Mouse (Mus musculus): Measurements from ENCODE around the gene Amdhd2. TPM values are rescaled to one million over a fixed set of nuclear protein-coding genes. Genes with fewer than 3 reads are reported as not detected.

Gene Amdhd2
- total RNA-seq (2014; rRNA removed) (40.2 and 58.6 TPM in 2 replicates), polyA plus RNA-seq (2015; fragmentation: Nextera tagmentation; extraction: Ambion mirVana) (34.0 and 41.4 TPM in 2 replicates)

DNA sequence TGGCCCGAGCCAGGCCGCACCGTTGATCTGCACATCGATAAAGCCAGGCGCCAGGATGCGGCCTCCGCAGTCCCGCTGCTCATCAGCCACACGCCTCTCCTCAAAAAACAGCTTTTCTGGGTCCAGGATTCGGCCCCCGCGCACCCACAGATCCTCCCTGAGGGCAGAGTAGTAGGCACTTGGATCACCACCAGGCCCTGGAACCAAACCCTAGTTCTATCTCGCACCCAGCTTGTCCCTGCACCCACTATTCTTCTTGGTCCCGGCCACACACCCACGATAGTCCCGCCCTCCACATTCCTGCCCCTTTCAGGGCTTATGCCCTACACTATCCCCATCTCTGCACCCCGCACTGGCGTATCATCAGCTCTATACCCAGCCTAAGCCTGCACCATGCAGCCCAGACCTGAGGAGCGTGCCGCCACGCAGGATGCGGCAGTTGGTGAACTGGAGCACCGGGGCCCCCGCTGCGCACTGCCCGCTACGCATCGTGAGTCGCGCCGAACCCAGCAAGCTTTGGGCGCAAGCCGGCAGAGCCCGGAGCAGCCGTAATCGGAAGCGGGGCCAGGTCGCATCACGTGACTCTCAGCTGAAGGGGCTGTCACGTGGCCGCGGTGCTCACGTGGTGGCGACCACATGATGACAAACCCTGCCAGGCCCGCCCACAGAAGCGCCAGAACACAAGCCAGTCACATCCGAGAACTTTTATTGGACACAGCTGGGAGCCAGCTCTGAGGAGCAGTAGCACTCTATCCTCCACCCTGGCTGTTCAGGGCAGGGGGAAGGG is at the start of gene Amdhd2:
TSS of gene Amdhd2 (minus strand) at position 591 of the 787 bp plus-strand sequence.
- H3K4me2 ChIP-seq (ENCODE audit: low read depth, low read length, poor library complexity, severe bottlenecking) = peak within 1 kb of the TSS; percentile 94
- 1% methylated on average over 47 of the region's 47 CpGs for WGBS
- DNase-seq (ENCODE audit: low spot score) = peak; percentile 97
- peak within 1 kb of the TSS; percentile 74 for H3K27ac ChIP-seq (ENCODE audit: low read depth, low read length)
- TF ChIP-seq CTCF (IDR thresholded peaks at IDR 0.05) = no peak
- peak; percentile 86 for ATAC-seq (ENCODE audit: low FRiP score)
- H3K4me1 ChIP-seq (ENCODE audit: insufficient read depth, low read length) = peaks cover 9% of the 10 kb centered on the region
- no peaks in the 10 kb centered on the region for H3K27me3 ChIP-seq (ENCODE audit: insufficient read depth, low read length)
- peak within 1 kb of the TSS; percentile 55 for H3K4me3 ChIP-seq (ENCODE audit: low read depth, low read length)
- peaks cover 10% of the 10 kb centered on the region for H3K36me3 ChIP-seq (ENCODE audit: insufficient read depth, low read length)
- peak within 1 kb of the TSS; percentile 84 for H3K9ac ChIP-seq (replicated peaks; ENCODE audit: low read length, poor library complexity, severe bottlenecking)
- no peaks in the 10 kb centered on the region for H3K9me3 ChIP-seq (ENCODE audit: low read length)

DNA sequence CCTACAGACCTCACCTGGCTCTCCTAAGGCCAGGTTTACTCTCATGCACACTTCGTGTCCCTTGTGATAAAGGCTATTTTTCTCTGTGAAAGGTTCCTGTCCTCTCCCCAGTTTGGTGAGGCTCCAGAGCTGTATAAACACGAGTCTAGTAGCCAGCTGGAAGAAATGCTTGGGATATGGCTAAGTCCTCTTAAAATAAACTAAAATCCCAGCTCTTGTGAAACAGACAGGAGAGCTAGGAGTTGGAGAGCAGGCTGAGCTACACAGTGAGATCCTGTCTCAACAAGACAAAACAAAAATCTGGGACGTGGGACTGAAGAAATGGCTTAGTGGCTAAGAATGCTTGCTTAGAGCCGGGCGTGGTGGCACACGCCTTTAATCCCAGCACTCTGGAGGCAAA is 49.6 kb upstream of the Amdhd2 start:
- Histone ChIP-seq H3K4me1 (ENCODE audit: insufficient read depth, low read length) (peaks cover 22% of the 10 kb centered on the region), H3K4me3 (ENCODE audit: low read depth, low read length) (no peak overlapping the region), H3K27me3 (ENCODE audit: insufficient read depth, low read length) (no peaks in the 10 kb centered on the region), H3K9me3 (ENCODE audit: low read length) (no peaks in the 10 kb centered on the region), H3K9ac (replicated peaks; ENCODE audit: low read length, poor library complexity, severe bottlenecking) (no peak overlapping the region), H3K36me3 (ENCODE audit: insufficient read depth, low read length) (peaks cover 23% of the 10 kb centered on the region), H3K27ac (ENCODE audit: low read depth, low read length) (no peak overlapping the region), H3K4me2 (ENCODE audit: low read depth, low read length, poor library complexity, severe bottlenecking) (no peak overlapping the region)
- 79% methylated on average over 6 of the region's 6 CpGs for WGBS
- ATAC-seq (ENCODE audit: low FRiP score) = no peak
- no peak for TF ChIP-seq CTCF (IDR thresholded peaks at IDR 0.05)
- DNase-seq (ENCODE audit: low spot score) = no peak

DNA sequence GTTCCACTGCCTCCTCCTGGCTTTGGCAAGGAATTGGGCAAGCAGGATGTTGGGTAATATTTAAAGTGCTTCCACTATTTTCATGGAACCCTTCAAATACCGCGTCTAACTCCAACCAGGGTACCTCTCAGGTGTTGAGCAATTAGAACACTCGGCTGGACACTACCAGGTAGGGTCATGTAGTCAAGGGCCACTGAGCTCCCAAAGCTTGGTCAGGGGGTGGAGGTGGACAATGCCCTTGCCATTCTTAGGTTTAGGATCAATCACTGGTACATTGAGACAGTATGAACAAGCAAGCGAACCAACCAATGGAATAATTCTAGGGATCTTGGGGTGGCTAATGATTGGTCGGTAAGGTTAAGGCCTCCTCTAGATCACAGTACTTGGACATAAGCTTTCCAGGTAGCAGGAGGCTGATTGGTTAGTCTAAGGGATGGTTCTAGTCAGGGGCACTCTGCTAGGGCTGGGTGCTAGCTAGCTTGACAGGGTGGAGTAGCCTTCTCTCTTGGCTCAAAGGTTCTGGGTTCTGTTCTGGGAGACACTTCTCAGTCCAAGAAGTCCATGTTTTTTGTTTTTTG is 49.0 kb upstream of the Amdhd2 start:
- ATAC-seq (ENCODE audit: low FRiP score) (no peak; the same call in 1 of the 2 replicates), DNase-seq (ENCODE audit: low spot score) (no peak)
- peak; percentile 76 for TF ChIP-seq CTCF (IDR thresholded peaks at IDR 0.05)
- H3K4me3 ChIP-seq (ENCODE audit: low read depth, low read length) = peak overlapping the region; percentile 54
- peaks cover 17% of the 10 kb centered on the region for H3K36me3 ChIP-seq (ENCODE audit: insufficient read depth, low read length)
- peak overlapping the region; percentile 97 for H3K4me2 ChIP-seq (ENCODE audit: low read depth, low read length, poor library complexity, severe bottlenecking)
- no peak overlapping the region; the same call in 1 of the 2 replicates for H3K27ac ChIP-seq (ENCODE audit: low read depth, low read length)
- no peak overlapping the region; the same call in 1 of the 2 replicates for H3K9ac ChIP-seq (replicated peaks; ENCODE audit: low read length, poor library complexity, severe bottlenecking)
- H3K27me3 ChIP-seq (ENCODE audit: insufficient read depth, low read length) = no peaks in the 10 kb centered on the region
- no peaks in the 10 kb centered on the region for H3K9me3 ChIP-seq (ENCODE audit: low read length)
- peaks cover 28% of the 10 kb centered on the region for H3K4me1 ChIP-seq (ENCODE audit: insufficient read depth, low read length)
- WGBS = 31% methylated on average over 5 of the region's 5 CpGs

DNA sequence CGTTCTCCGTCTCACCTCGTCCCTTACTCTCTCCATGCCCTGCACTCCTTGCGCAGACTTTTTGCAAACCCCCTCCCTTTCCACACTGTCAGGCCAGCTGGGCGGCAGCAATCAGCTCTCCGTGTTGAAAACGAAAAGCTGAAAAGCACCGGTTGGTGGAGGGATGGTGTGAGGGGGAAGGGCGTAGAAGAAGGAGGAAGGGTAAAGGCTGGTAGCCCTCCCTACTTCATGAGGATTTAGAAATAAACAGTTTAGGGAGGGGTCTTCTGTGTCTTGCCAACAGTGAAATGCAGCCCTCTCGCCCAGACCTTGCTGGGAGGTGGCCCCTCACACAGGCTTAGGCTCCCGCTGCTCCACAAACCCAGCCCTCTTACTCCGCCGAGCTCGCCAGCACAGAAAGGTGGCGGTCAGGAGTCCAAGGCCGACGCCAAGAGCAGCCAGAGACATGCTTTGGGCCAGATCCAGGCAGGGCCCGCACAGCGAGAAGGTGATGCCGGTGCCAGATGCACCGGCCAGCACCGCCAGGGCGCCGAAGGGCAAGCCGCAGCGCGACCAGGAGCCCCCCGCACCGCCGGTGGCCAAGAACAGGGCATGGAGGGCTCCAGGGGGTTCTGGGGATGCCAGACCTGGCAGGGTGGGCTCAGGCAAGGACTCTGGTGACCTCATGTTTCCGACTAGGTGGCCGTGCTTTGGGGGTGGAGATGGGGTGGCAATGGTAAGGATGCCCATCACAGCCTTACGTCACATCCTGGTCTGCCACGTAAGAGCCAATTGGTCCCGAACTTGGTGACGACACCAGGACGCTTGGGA is 48.3 kb upstream of the Amdhd2 start:
- H3K4me1 ChIP-seq (ENCODE audit: insufficient read depth, low read length) = peaks cover 32% of the 10 kb centered on the region
- ATAC-seq (ENCODE audit: low FRiP score) = peak; percentile 84
- H3K27ac ChIP-seq (ENCODE audit: low read depth, low read length) = peak overlapping the region; percentile 86
- TF ChIP-seq CTCF (IDR thresholded peaks at IDR 0.05) = no peak; the same call in 1 of the 2 replicates
- H3K9me3 ChIP-seq (ENCODE audit: low read length) = no peaks in the 10 kb centered on the region
- H3K9ac ChIP-seq (replicated peaks; ENCODE audit: low read length, poor library complexity, severe bottlenecking) = peak overlapping the region; percentile 86
- WGBS = under 1% methylated on average over 37 of the region's 37 CpGs
- H3K4me3 ChIP-seq (ENCODE audit: low read depth, low read length) = peak overlapping the region; percentile 54
- DNase-seq (ENCODE audit: low spot score) = peak; percentile 95
- H3K27me3 ChIP-seq (ENCODE audit: insufficient read depth, low read length) = no peaks in the 10 kb centered on the region
- H3K36me3 ChIP-seq (ENCODE audit: insufficient read depth, low read length) = peaks cover 15% of the 10 kb centered on the region; the same call in 1 of the 2 replicates
- H3K4me2 ChIP-seq (ENCODE audit: low read depth, low read length, poor library complexity, severe bottlenecking) = peak overlapping the region; percentile 97

DNA sequence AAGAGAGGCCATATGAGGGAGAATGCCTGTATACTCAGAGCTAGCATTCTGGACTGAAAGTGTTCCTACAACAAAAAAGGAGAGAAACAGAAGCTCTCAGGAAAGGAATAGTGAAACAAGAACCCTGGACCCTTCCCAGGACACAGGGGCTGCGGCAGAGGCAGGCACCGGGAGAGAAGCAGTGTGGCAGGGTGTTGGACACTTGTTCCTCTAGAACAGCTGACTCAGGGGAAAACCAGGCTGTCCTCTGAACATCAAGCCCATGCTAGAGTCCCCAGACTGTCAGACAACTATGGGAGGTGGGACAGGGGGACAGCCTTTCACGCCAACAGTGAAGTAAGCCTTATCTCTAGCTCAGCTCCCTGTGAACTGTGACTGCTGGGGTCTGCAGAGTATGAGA is 47.0 kb upstream of the Amdhd2 start:
- peaks cover 44% of the 10 kb centered on the region for H3K4me1 ChIP-seq (ENCODE audit: insufficient read depth, low read length)
- H3K27me3 ChIP-seq (ENCODE audit: insufficient read depth, low read length) = no peaks in the 10 kb centered on the region
- no peaks in the 10 kb centered on the region for H3K9me3 ChIP-seq (ENCODE audit: low read length)
- H3K9ac ChIP-seq (replicated peaks; ENCODE audit: low read length, poor library complexity, severe bottlenecking) = no peak overlapping the region
- TF ChIP-seq CTCF (IDR thresholded peaks at IDR 0.05) = no peak
- WGBS = 83% methylated on average over 3 of the region's 3 CpGs
- no peak for DNase-seq (ENCODE audit: low spot score)
- H3K4me3 ChIP-seq (ENCODE audit: low read depth, low read length) = no peak overlapping the region
- H3K27ac ChIP-seq (ENCODE audit: low read depth, low read length) = no peak overlapping the region
- no peak for ATAC-seq (ENCODE audit: low FRiP score)
- H3K4me2 ChIP-seq (ENCODE audit: low read depth, low read length, poor library complexity, severe bottlenecking) = no peak overlapping the region
- 0 out of 2 replicates have a peak, but pooled peaks cover 4% of the 10 kb centered on the region for H3K36me3 ChIP-seq (ENCODE audit: insufficient read depth, low read length)

Measured in midbrain, postnatal 0 days (tissue).